Mouse (Mus musculus) inflammation-experienced regulatory T-cells (primary cell): ENCODE measurements around the gene Notch4. TPM values are rescaled to one million over a fixed set of nuclear protein-coding genes. Genes with fewer than 3 reads are reported as not detected.

Experiments
- polyA plus RNA-seq, 2 experiments: library from polyadenylated mRNA; unstranded; fragments of 100-300 nt; shearing (Covaris generic); gene quantifications; one replicate each; pipeline ENCODE4 v1.2.1; 2017

The Notch4 gene
- polyA plus RNA-seq, result 1 to 10 TPM in 1 of 2 experiments, under 1 TPM in 1; 0.71 to 1.5 TPM

DNA sequence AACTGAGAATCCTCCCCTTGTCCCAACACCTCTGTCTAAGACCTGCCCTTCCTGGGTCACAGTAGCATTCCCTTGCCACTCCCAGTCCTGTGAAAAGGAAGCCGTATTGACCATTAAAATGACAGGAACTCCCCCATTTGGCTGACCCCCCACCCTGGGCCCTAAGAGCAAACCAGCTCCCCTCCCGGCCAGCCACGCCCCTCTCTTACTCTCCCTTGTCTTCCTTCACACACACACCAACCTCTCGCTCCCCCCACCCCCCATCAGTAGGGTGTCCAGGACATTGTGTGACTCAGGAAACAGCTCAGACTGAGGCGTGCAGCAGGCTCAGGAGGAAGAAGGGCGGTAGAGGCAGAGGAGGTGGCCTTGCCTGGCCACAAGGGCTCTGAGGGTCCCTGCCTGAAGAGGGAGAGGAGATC is at the start of gene Notch4:
TSS of gene Notch4 (plus strand) at position 266 of the 419 bp plus-strand sequence.

DNA sequence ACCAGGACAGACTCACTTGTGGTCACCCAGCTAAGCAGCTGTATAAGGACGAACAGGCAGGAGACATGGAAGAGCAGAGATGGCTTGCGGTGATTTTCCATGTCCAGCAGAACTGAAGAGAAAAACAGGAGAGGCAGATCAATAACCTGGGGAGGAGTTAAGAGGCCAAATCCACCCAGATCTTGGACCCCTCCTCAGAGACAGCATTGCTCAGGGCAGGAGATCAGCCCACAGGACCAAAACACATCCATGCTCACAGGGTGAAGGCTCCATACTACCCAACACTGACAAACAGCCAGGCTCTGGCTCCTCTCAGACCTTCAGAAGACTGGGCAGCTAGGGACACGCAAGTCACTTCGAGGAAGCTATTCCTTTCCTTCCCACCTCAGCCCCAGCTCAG is 46.8 kb upstream of the Notch4 start, which contains the start of gene Btnl6:
TSS of gene Btnl6 (minus strand) at position 101 of the 400 bp plus-strand sequence.

DNA sequence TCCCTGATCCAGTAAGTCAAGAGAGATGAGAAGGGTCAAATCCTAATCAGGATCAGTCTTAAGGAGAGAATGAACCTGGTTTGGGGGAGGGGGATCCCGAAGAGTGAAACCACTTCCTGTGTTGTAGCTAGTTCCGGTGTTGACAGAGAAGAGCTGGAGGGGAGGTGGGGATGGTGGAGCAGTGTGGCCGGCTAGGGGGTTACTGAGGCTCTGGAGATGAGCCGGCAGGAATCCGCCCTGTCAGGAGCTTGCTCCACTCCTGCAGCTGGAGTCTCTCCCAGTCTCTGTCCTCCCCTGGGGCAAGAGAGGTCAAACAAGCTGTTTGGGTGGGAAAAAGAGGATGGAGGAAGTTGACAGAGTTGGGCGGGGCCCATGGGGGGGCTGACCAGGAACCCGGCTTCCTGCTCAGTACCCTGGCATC is 25.6 kb downstream of the Notch4 start, which contains the start of gene Gpsm3:
TSS of gene Gpsm3 (plus strand) at position 126 of the 421 bp plus-strand sequence.

DNA sequence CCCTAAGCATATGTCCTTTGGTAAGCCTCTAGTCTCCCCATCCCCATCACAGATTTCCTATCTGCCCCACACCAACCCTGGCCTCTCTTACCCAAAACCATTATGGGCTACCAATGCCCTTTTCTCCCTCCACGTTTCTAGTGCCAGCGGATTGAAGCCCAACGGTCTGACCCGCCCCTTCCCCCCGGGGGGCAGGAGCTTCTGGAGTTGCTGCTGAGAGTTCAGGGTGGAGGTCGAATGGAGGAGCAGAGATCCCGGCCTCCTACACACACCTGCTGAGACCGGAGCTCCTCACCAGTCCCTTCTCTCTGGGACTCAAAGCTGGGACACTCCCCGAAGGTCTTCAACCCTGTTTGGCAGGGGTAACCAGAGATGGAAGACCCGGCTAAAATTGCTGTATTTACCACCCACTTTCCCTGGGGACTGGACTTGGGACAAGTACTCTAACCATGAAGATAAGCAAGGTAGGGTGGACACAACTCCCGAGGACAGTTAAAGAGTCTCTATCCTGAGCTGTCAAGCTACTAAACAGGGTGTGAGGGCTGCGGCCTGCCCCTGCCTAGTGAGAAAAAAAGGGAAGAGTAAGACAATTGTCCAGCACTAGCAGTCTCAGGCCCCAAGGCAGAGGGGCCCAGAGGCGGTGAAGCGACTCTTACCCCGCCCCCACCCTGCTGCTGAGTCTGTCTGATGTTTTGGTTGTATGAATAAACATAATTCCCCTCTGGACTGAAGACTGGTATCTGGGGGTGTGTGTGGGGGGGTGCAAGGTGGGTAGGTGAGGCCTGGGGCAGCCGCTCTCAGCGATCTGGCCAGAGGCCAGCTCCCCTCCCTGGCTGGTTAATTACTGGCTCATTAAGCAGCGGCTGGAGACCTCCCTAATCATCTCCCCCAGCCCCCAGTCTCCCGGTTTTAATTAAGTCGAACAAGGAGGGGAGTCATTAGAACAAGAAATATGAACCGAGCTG is 27.2 kb downstream of the Notch4 start, which contains the start of gene Pbx2:
TSS of gene Pbx2 (plus strand) at position 238 of the 965 bp plus-strand sequence.

DNA sequence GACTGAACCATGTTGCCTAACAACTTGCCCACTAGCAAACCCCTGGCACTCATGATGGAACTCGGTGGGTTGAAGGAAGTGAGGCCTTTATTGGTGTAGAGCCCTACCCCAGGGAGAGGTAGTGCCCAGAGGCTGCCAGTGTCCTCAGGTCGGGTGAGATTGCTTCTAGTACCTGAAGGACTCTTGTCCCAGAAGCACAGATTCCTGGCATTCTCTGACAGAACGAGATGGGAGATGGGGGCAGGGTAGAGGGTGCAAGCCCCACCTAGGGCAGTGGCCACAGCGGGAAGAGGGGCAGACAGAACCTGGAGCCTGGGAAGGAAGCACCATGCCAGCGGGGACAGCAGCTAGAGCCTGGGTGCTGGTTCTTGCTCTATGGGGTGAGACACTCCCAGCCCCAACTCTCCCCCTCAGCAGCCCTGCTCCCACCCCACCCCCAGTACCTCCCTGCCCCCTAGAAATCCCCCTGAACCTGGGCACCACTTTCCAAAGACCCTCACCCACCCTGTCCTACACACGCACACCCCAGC is 33.6 kb downstream of the Notch4 start, which contains the start of gene Ager:
TSS of gene Ager (plus strand) at position 297 of the 530 bp plus-strand sequence.

DNA sequence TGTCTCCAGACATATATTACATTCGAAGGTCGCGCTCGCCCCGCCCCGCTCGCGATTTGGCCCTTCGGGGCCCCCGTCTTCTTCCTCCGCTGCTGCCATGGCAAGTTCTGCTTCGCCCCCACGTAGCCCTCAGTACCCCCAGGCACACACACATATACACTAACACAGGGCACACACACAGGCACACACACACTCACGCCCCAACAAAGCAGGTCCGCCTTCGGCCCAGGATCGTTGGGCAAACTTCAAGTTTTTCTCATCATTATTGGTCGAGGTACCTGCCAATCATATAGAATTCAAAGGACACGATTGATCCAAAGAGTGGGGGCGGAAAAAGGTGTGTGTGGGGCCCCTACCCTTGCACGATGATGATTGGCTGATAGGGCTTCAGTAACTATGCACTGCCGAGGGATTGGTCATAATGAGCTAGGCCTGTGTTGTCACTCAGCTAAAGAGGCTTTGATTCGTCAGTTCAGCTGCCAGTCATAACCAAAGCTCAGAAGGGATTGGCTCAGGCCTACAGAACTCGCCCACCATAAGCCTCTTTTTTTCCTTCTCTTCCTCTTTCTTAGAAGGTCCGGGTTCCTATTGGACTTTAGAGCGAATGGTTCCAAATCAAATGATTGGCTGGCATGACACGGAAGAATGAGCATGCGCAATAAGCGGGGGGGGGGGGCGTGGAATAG is 39.5 kb downstream of the Notch4 start, which contains the start of gene Rnf5:
TSS of gene Rnf5 (minus strand) at position 316 of the 686 bp plus-strand sequence.

DNA sequence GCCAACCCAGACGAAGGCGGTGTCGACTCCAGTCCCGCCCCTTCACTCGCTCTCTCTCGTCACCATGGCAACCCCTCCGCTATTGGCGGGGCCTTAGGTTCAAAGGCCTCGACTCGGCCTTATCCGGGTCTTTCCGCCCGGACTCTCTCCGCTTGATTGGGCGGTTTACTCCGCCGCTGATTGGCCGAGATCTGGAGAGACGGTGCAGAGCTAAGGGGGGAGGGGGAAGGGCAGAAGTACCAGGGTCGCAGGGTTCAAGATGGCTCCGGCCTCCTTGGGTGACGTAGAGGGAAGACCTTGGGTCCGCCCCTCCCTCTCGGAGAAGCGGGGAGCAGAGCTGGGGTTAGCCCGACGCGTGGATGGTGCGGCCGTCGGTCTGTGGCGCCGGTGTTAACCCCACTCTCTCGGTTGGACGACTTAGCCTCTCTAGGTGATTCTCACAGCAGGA is 40.0 kb downstream of the Notch4 start, which contains the start of gene Agpat1:
TSS of gene Agpat1 (plus strand) at position 202 of the 448 bp plus-strand sequence.

DNA sequence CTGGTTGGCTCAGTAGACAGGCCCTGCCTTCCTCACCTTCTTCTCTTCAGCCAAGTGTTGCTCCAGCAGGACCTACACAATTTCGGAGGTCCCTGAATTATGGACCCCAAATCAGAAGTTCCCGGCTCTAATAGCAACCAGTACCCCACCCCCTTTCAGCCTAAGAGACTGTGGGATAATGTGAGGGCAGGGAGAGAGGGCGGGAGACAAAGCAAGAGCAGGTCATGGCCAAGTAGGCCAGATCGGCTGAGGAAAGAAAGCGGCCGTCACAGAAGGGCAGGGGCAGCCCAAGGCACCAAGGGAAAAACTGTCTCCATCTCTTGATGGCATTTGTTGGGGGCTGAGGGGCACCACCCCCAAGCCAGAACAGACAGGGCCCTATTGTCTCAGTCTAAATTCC is 51.8 kb downstream of the Notch4 start, which contains the start of gene Egfl8:
TSS of gene Egfl8 (minus strand) at position 101 of the 400 bp plus-strand sequence.

DNA sequence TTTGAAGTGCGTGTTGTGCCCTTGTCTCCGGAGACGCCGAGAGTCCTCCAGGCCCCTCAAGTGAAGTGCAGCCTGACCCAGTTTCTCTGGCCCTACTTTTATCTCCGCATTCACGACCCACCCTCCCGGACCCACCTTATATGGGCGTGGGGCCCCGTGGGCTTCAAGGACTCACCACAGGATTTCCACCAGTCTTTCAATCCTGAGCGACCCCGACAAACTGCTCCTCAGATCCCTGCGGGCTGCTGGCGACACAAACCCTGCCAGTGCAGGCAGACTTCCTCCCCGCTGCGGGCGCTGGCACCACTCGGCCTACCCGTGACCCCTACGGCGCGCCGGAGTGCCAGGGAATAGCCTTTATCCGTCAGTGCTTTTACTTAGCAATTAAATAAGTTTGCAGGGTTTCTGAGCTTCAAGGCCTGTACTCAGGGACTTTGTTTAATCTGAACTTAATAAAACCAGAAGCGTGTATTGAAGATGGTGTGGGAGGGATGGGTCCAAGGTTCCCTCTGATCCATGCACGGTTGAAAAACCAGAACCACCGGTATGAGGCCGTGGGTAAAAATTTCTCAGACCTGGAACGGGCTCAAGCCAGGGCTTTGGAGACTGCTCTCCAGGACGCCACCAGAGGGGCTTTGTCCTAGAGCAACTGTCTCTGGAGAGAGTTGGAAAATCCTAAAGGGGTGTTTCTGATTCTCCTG is 64.0 kb downstream of the Notch4 start, which contains the start of gene Ppt2:
TSS of gene Ppt2 (minus strand) at position 568 of the 701 bp plus-strand sequence.

DNA sequence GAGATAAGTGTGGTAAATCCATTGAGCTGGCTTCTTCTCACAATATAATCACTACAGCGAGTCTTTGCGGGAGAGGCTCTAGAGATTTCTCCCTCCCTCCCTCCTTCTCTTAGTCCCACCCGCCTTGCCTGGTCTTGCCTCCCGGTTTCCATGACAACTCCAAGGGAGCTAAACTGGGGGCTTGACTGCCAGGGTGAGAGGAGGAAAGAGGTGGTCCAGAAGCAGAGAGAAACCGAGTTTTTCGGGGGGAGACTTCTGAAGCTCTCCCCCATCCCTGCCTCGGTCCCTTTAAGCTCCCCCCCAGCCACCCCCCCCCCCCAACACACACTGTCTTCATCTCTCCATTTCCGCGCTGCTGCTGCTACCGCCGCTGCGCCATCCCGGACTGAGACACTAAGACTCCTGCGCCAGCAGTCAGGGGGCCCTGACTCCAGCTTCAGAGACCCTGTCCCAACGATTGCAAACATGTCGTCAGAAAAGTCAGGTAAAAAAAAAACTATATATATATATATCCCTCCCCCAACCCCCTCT is 65.2 kb downstream of the Notch4 start, which contains the start of gene Prrt1:
TSS of gene Prrt1 (plus strand) at position 313 of the 531 bp plus-strand sequence.

Other genes starting within 250 kb of the Notch4 start
- gene H2-Eb2, start 238.6 kb upstream of the Notch4 start, polyA plus RNA-seq, result 1 to 10 TPM in 1 of 2 experiments, under 1 TPM in 1; 0.42 to 1.3 TPM
- under 1 TPM; 0.43 to 0.46 TPM for gene Btnl2, start 209.4 kb upstream of the Notch4 start, polyA plus RNA-seq
- not detected for gene Btnl1, start 187.1 kb upstream of the Notch4 start, polyA plus RNA-seq
- gene BC051142, start 165.4 kb upstream of the Notch4 start, polyA plus RNA-seq, result 1 to 10 TPM in 1 of 2 experiments, under 1 TPM in 1; 0.71 to 1.6 TPM
- gene Btnl4, start 87.0 kb upstream of the Notch4 start, polyA plus RNA-seq, result under 1 TPM in 1 of 2 experiments, not detected in 1; 0.99 TPM
- gene Btnl6, start 46.9 kb upstream of the Notch4 start, polyA plus RNA-seq, result under 1 TPM in 1 of 2 experiments, not detected in 1; 0.22 TPM
- gene Gpsm3, start 25.5 kb downstream of the Notch4 start, polyA plus RNA-seq, result 100 to 1,000 TPM; 242 to 367 TPM
- 10 to 100 TPM; 15.0 to 18.2 TPM for gene Pbx2, start 27.0 kb downstream of the Notch4 start, polyA plus RNA-seq
- 1 to 10 TPM; 1.3 to 3.4 TPM for gene Ager, start 33.6 kb downstream of the Notch4 start, polyA plus RNA-seq
- 100 to 1,000 TPM in 1 of 2 experiments, 10 to 100 TPM in 1; 91.5 to 117 TPM for gene Rnf5, start 39.4 kb downstream of the Notch4 start, polyA plus RNA-seq
- gene Agpat1, start 40.0 kb downstream of the Notch4 start, polyA plus RNA-seq, result 10 to 100 TPM; 21.3 to 25.3 TPM
- gene Egfl8, start 51.7 kb downstream of the Notch4 start, polyA plus RNA-seq, result 1 to 10 TPM in 1 of 2 experiments, under 1 TPM in 1; 0.44 to 3.0 TPM
- gene Ppt2, start 64.2 kb downstream of the Notch4 start, polyA plus RNA-seq, result 10 to 100 TPM; 19.9 to 26.0 TPM
- 1 to 10 TPM; 6.5 to 8.5 TPM for gene Prrt1, start 65.3 kb downstream of the Notch4 start, polyA plus RNA-seq
- 1 to 10 TPM; 3.7 to 7.1 TPM for gene Fkbpl, start 80.5 kb downstream of the Notch4 start, polyA plus RNA-seq
- 10 to 100 TPM; 69.7 to 80.4 TPM for gene Atf6b, start 82.9 kb downstream of the Notch4 start, polyA plus RNA-seq
- under 1 TPM in 1 of 2 experiments, not detected in 1; 0.09 TPM for gene Tnxb, start 106.3 kb downstream of the Notch4 start, polyA plus RNA-seq
- gene C4b, start 179.6 kb downstream of the Notch4 start, polyA plus RNA-seq, result 1 to 10 TPM in 1 of 2 experiments, under 1 TPM in 1; 0.16 to 4.8 TPM
- not detected for gene Cyp21a1, start 240.3 kb downstream of the Notch4 start, polyA plus RNA-seq